Mouse (Mus musculus) embryonic facial prominence, embryonic 12.5 days (tissue): ENCODE results near the gene Cltb. TPM values are rescaled to one million over a fixed set of nuclear protein-coding genes. Genes with fewer than 3 reads are reported as not detected.

ENCODE experiments used
- ATAC-seq: fragments of 200-750 bp; cut with Nextera tagmentation; 2 replicates; pipeline ENCODE4 v1.8.0; 2017; ENCODE audit not compliant: insufficient number of reproducible peaks, insufficient read depth, low FRiP score, low TSS enrichment
- H3K27ac ChIP-seq: fragments of 300-500 bp; sonication (generic); 2 replicates; pipeline ENCODE4 v1.5.1; 2016; ENCODE audit warnings: mild to moderate bottlenecking
- H3K27me3 ChIP-seq: fragments of 300-500 bp; sonication (generic); 2 replicates; pipeline ENCODE4 v1.6.1; 2016; ENCODE audit warnings: mild to moderate bottlenecking, moderate library complexity
- H3K36me3 ChIP-seq: fragments of 300-500 bp; sonication (generic); 2 replicates; pipeline ENCODE4 v1.6.1; 2016; ENCODE audit warnings: mild to moderate bottlenecking
- H3K4me1 ChIP-seq: fragments of 300-500 bp; sonication (generic); 2 replicates; pipeline ENCODE4 v1.6.1; 2016
- H3K4me2 ChIP-seq: fragments of 300-500 bp; sonication (generic); replicated peaks from 2 replicates; pipeline ENCODE4 v1.6.1; 2016; ENCODE audit warnings: mild to moderate bottlenecking, moderate library complexity
- H3K4me3 ChIP-seq: fragments of 300-500 bp; sonication (generic); 2 replicates; pipeline ENCODE4 v1.5.1; 2016; ENCODE audit warnings: mild to moderate bottlenecking
- H3K9ac ChIP-seq: fragments of 300-500 bp; sonication (generic); 2 replicates; pipeline ENCODE4 v1.6.1; 2016; ENCODE audit warnings: mild to moderate bottlenecking, moderate library complexity
- H3K9me3 ChIP-seq: fragments of 300-500 bp; sonication (generic); 2 replicates; pipeline ENCODE4 v1.6.1; 2016; ENCODE audit warnings: mild to moderate bottlenecking, moderate library complexity
- WGBS: fragments of 180-500 bp; shearing (Covaris S2); methylation state at CpG from one replicate; pipeline ENCODE4 v1.1.7; 2016; 5-methylcytosine and 5-hydroxymethylcytosine counted together
- polyA plus RNA-seq: library from polyadenylated mRNA; unstranded; fragments of >200 nt; fragmentation: Nextera tagmentation; extraction: Ambion mirVana; gene quantifications from 2 replicates; pipeline ENCODE4 v1.2.1, GENCODE M21; 2016

Gene Cltb
- polyA plus RNA-seq, 1 experiment from 2014 or later, result 28.0 TPM

DNA sequence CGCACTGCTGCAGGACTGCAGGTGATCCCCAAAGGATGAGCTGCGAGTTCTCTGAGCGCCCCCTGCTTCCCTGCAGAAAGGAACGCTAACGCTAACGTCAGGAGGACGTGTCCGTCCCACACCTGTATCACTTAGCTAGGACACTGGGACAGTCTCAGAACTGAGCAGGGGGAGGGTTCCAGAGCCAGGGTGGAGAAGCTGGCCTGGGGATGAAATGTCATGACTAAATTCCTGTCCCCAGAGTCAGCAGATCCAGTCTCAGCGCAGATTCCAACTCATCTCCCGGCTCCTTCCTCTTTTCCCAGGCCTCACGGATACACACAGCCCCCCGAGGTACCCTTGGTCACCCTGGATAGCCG is 552 bp downstream of the Cltb start:
- ATAC-seq, result no peak
- Histone ChIP-seq H3K36me3 (no peaks in the 10 kb centered on the region), H3K9me3 (no peaks in the 10 kb centered on the region), H3K4me2 (peak overlapping the region; percentile 97), H3K27me3 (peaks cover 15% of the 10 kb centered on the region; the same call in 1 of the 2 replicates), H3K4me3 (peak overlapping the region; percentile 59), H3K9ac (peak overlapping the region; percentile 73), H3K4me1 (0 out of 2 replicates have a peak, but pooled peaks cover 12% of the 10 kb centered on the region), H3K27ac (no peak overlapping the region; the same call in 1 of the 2 replicates)
- WGBS, result 4% methylated on average over 13 of the region's 13 CpGs

DNA sequence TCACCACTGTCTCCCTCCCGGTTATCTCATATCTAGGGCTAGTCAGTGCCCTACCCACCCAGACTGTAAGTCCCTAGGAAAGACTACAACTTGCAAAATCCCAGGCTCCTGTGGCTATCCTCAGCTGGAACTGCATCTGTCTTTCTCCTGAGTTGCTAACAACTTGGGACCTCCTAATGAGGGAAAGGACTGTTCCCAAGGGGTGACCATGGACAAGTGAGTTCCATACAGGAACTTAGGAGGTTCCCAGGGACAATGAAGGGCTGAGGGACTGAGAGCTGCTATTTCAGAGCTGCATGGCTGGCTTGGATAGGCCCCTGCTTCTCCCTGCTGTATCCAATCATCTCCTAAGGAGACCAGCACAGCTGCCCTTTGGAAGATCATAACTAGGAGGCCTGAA is 1.8 kb downstream of the Cltb start:
- H3K9me3 ChIP-seq, result no peaks in the 10 kb centered on the region
- peaks cover 15% of the 10 kb centered on the region; the same call in 1 of the 2 replicates for H3K27me3 ChIP-seq
- no peaks in the 10 kb centered on the region for H3K36me3 ChIP-seq
- H3K4me2 ChIP-seq, result no peak overlapping the region
- H3K27ac ChIP-seq, result no peak overlapping the region
- H3K9ac ChIP-seq, result no peak overlapping the region
- 0 out of 2 replicates have a peak, but pooled peaks cover 12% of the 10 kb centered on the region for H3K4me1 ChIP-seq
- ATAC-seq, result no peak
- no peak overlapping the region for H3K4me3 ChIP-seq
- 21% methylated on average over 1 of the region's 1 CpGs for WGBS

DNA sequence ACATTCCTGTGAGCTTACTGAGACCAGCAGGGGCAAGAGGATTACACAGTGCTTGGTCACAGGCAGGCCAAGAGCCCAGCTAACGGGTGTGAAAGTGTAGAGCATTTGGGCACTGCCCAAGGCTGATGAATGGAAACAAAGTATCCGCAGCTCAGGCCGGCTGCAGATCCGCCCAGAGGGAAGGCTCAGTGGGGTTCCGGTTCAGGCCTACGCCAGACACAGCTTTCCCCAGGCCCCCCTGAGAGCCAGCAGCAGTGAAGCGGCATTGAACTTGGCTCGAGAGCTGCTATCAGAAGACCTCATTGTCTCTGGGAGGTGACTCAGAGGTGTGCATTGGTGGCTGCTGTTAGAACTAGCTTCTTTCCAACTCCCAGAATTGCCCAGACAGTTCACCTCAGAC is 2.5 kb downstream of the Cltb start:
- Histone ChIP-seq H3K4me1 (0 out of 2 replicates have a peak, but pooled peaks cover 12% of the 10 kb centered on the region), H3K27me3 (peaks cover 15% of the 10 kb centered on the region; the same call in 1 of the 2 replicates), H3K9ac (no peak overlapping the region; the same call in 1 of the 2 replicates), H3K4me3 (no peak overlapping the region), H3K9me3 (no peaks in the 10 kb centered on the region), H3K27ac (no peak overlapping the region), H3K4me2 (no peak overlapping the region), H3K36me3 (no peaks in the 10 kb centered on the region)
- ATAC-seq, result no peak
- WGBS, result 14% methylated on average over 8 of the region's 8 CpGs

DNA sequence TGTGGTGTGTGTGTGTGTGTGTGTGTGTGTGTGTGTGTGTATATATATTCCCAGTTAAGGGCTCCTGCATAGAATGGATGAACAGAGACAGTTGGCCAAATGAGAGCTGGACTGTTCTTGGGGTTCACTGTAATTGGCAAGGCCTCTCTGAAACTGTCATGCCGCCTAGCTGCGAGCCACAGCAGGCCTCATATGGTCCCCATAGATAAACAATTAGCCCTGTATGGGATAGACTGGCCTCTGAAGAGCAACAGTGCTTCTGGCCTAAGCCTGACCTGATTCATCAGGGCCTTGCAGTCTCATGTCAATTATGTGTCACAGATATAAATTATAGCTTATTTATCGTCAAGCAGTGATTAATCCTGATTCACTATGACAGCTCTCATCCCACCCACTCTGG is 3.1 kb downstream of the Cltb start:
- Histone ChIP-seq H3K27ac (no peak overlapping the region), H3K9ac (no peak overlapping the region), H3K4me3 (no peak overlapping the region), H3K36me3 (no peaks in the 10 kb centered on the region), H3K27me3 (peaks cover 15% of the 10 kb centered on the region; the same call in 1 of the 2 replicates), H3K9me3 (no peaks in the 10 kb centered on the region), H3K4me2 (no peak overlapping the region), H3K4me1 (0 out of 2 replicates have a peak, but pooled peaks cover 12% of the 10 kb centered on the region)
- no peak for ATAC-seq
- 69% methylated on average over 3 of the region's 3 CpGs for WGBS

DNA sequence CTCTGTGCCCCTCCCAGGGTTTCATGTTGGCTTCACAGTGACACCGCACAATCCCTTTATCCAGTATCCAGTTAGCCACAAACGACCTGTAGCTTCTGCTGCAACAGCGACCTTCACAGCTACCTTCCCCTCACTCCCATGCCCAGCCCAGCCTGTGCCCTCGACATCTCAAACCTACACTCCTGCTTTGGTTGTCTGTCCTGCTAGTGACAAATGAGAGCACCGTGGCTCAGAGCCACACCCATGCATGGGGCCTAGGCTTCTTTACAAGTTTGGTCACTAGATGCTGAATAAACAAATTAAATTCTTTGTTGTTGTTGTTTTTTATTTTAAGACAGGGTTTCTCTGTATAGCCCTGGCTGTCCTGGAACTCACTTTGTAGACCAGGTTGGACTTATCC is 3.9 kb downstream of the Cltb start:
- no peak overlapping the region for H3K4me3 ChIP-seq
- WGBS, result 65% methylated on average over 5 of the region's 5 CpGs
- H3K4me2 ChIP-seq, result no peak overlapping the region
- no peaks in the 10 kb centered on the region for H3K36me3 ChIP-seq
- no peak overlapping the region for H3K27ac ChIP-seq
- 0 out of 2 replicates have a peak, but pooled peaks cover 12% of the 10 kb centered on the region for H3K4me1 ChIP-seq
- no peaks in the 10 kb centered on the region for H3K9me3 ChIP-seq
- ATAC-seq, result no peak
- peaks cover 15% of the 10 kb centered on the region; the same call in 1 of the 2 replicates for H3K27me3 ChIP-seq
- H3K9ac ChIP-seq, result no peak overlapping the region

DNA sequence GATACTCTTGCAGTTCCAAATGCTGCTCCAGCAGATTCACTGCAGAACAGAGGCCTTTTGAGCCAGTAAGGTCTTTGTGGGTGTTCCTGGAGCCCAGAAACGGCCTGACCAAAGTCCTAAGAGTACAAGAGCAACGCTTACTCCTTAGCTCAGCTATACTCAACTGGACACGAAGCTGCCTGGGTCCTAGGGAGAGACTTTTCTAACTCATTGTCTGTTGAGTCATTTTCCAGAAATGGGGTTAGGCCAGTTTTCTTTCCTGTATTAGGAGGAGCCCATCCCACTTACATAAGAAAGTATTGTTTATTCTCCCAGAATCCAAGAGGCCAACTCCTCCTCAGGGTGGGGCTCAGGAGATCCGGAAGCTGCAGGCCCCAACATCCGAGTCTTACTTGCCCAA is 5.7 kb downstream of the Cltb start:
- Histone ChIP-seq H3K4me2 (no peak overlapping the region), H3K27me3 (peaks cover 10% of the 10 kb centered on the region; the same call in 1 of the 2 replicates), H3K4me3 (no peak overlapping the region), H3K9ac (no peak overlapping the region), H3K4me1 (0 out of 2 replicates have a peak, but pooled peaks cover 7% of the 10 kb centered on the region), H3K36me3 (no peaks in the 10 kb centered on the region), H3K9me3 (no peaks in the 10 kb centered on the region), H3K27ac (no peak overlapping the region)
- WGBS, result 82% methylated on average over 5 of the region's 5 CpGs
- no peak for ATAC-seq

DNA sequence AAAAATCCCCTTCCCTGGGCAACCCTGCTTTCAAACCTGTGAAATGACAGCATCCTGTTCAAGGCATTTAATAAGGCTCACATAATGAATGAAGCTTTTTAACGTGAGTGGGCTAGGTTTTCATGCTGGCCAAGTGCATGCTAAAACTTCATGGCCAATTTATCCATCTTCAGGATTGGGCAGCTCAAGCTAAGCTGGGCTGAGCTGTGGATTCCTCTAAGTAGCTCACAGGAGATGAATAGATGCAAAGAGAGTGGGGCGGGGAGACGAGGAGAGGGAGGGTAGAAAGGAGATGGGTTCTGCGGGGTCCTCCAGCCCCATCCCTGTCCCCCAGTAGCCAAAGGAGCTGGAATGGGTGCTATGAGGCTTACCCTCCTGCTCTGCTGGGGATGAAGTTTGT is 6.9 kb downstream of the Cltb start:
- no peaks in the 10 kb centered on the region for H3K9me3 ChIP-seq
- H3K36me3 ChIP-seq, result no peaks in the 10 kb centered on the region
- WGBS, result 58% methylated on average over 4 of the region's 4 CpGs
- H3K27ac ChIP-seq, result no peak overlapping the region
- no peak overlapping the region for H3K9ac ChIP-seq
- H3K4me3 ChIP-seq, result no peak overlapping the region
- ATAC-seq, result no peak
- H3K27me3 ChIP-seq, result 0 out of 2 replicates have a peak, but pooled peaks cover 6% of the 10 kb centered on the region
- no peak overlapping the region for H3K4me2 ChIP-seq
- 0 out of 2 replicates have a peak, but pooled peaks cover 4% of the 10 kb centered on the region for H3K4me1 ChIP-seq

DNA sequence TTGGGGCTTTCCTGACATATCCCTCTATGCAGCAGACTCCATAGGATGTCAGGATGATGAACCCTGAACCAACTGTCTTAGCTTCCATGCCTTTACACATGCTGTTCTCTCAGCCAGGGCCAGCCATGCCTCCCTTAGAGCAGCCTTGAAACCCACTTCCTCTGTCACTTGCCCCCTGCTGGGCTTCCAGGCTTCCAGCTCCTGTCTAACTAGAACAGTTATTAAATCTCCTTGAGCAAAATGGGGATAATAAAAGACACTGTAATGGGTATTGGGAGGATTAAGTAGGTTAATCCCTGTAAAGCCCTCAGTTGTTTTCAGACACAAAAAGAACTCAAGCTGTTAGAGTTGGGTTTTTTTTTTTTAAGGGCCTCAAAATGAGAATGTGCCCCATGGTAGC is 7.6 kb downstream of the Cltb start:
- Histone ChIP-seq H3K4me3 (no peak overlapping the region), H3K9me3 (no peaks in the 10 kb centered on the region), H3K36me3 (no peaks in the 10 kb centered on the region), H3K4me1 (no peaks in the 10 kb centered on the region), H3K4me2 (no peak overlapping the region), H3K27ac (no peak overlapping the region), H3K27me3 (no peaks in the 10 kb centered on the region), H3K9ac (no peak overlapping the region)
- ATAC-seq, result no peak

DNA sequence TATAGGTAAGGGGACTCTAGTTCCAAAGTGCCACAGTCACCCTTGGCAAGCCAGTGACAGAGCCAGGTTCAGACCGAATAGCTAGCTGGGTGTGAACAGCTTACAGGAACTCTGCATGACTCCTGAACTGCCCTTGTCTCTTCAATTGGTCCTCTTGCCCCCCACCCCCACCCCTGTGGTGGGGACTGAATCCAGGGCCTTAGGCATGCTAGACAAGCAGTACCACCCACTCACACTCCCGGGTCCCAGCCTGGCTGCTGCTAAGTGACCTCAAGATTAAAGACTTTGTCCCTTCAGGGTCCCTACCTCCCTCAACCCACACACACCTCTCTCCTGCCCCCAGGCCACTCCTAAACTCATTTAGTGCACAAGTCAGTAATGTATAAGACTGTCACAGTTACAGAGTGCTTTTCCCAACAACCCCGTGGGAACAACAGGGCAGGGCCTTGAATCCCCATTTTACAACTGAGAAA is 8.5 kb downstream of the Cltb start:
- Histone ChIP-seq H3K27ac (no peak overlapping the region), H3K27me3 (no peaks in the 10 kb centered on the region), H3K4me3 (no peak overlapping the region), H3K4me1 (no peaks in the 10 kb centered on the region), H3K36me3 (0 out of 2 replicates have a peak, but pooled peaks cover 5% of the 10 kb centered on the region), H3K9ac (no peak overlapping the region), H3K4me2 (no peak overlapping the region), H3K9me3 (no peaks in the 10 kb centered on the region)
- ATAC-seq, result no peak
- WGBS, result 53% methylated on average over 3 of the region's 3 CpGs

DNA sequence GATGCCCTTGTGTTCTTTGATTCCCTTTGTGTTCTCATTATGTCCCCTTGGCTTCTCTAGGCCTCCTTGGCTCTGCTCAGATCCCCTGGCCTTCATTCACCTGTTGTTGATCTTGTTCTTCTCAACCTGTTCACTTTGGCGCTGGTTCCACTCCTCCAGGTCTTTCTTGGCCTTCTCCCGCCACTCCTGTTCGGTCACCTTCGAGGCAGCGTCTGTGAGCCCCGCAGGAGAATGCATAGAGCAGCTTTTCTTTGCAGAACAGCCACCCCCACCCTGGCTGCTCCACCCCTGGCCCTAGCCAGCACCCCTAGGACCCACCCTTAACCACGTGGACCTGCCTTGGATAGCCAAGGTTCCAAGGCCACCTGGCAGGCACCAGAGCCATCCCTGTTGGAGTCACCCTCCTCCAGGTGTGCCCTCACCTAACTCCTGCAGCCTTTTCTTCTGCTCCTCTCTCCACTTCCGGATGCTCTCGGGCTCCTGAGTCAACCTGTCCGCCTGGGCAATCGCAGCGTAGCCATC is 12.5 kb downstream of the Cltb start:
- WGBS, result 88% methylated on average over 12 of the region's 12 CpGs
- no peak overlapping the region for H3K4me2 ChIP-seq
- no peaks in the 10 kb centered on the region for H3K27me3 ChIP-seq
- H3K4me3 ChIP-seq, result no peak overlapping the region
- no peak for ATAC-seq
- H3K9me3 ChIP-seq, result no peaks in the 10 kb centered on the region
- no peak overlapping the region for H3K9ac ChIP-seq
- H3K27ac ChIP-seq, result no peak overlapping the region
- no peaks in the 10 kb centered on the region for H3K4me1 ChIP-seq
- H3K36me3 ChIP-seq, result 0 out of 2 replicates have a peak, but pooled peaks cover 5% of the 10 kb centered on the region

DNA sequence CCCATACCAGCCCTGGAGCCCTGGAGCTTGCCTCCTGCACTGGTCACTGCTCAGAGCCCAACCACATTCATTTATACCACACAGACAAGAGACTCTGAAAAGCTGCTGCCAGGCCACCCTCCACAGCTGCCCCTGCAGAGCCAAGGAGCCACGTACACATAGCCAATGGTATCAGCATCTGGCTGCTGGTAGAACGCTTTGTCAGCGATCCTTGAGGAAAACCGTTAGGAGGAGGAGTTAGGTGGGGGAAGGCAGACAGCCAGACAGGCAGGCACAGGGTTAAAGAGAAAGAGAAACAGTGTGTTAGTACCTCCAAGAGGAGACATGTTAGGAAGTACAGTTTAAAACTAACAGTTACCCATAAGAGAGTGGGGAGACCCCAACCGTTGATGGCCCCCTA is 14.3 kb downstream of the Cltb start:
- H3K4me2 ChIP-seq, result no peak overlapping the region
- ATAC-seq, result no peak
- H3K4me1 ChIP-seq, result no peaks in the 10 kb centered on the region
- H3K27ac ChIP-seq, result no peak overlapping the region
- 0 out of 2 replicates have a peak, but pooled peaks cover 5% of the 10 kb centered on the region for H3K36me3 ChIP-seq
- 71% methylated on average over 5 of the region's 5 CpGs for WGBS
- H3K27me3 ChIP-seq, result no peaks in the 10 kb centered on the region
- no peak overlapping the region for H3K9ac ChIP-seq
- no peak overlapping the region for H3K4me3 ChIP-seq
- H3K9me3 ChIP-seq, result no peaks in the 10 kb centered on the region

DNA sequence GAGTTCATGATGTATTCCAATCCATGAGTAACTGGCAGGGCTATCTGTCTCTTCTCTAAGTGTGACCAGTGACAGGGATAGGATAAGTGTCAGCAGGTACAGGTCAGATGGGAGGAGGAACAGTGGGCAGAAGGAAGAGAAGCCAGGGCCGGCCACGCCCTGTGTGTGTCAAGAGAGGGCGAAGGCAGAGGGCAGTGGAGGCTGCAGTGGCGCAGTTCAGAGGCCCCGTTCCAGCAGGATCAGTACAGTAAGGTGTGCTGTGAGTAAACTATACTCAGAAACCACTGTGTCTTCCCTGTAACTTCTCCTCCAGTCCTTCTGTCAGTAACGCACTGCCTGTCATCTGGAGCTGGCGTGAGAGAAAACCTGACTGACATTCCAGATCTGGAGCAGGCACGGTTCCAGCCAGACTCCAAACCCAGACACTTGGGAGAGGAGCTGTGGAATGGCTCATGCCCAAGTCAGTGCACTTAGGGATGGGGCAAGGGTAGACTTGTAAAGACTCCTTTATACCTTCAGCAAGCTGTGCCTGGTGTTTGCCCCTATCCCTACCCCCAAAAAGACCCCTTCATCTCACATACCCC is 14.9 kb downstream of the Cltb start:
- H3K27ac ChIP-seq, result no peak overlapping the region
- H3K27me3 ChIP-seq, result no peaks in the 10 kb centered on the region
- peaks cover 6% of the 10 kb centered on the region for H3K4me1 ChIP-seq
- ATAC-seq, result no peak
- WGBS, result 80% methylated on average over 8 of the region's 8 CpGs
- H3K36me3 ChIP-seq, result 0 out of 2 replicates have a peak, but pooled peaks cover 5% of the 10 kb centered on the region
- H3K4me2 ChIP-seq, result no peak overlapping the region
- H3K4me3 ChIP-seq, result no peak overlapping the region
- H3K9me3 ChIP-seq, result no peaks in the 10 kb centered on the region
- 0 out of 2 replicates have a peak overlapping the region, but pooled peaks have one; percentile 27 for H3K9ac ChIP-seq
